Mouse (Mus musculus) layer of hippocampus, adult 18-20 months (tissue): ENCODE data around the gene Olfr867. TPM values are rescaled to one million over a fixed set of nuclear protein-coding genes. Genes with fewer than 3 reads are reported as not detected.

ENCODE experiments used
- DNase-seq, 2 experiments: peaks; one replicate each; pipeline ENCODE4 v3.0.0; 2022; ENCODE audit warnings: low spot score in 2 of 2
- long read RNA-seq: library from polyadenylated mRNA; stranded (forward); transcript quantifications from one replicate; pipeline ENCODE4 v2.0.0, GENCODE M21; 2021
- microRNA-seq, 2 experiments: library from miRNA; unstranded; fragments of <30 nt; microRNA quantifications; one replicate each; pipeline ENCODE4 v1.2.0; 2021
- total RNA-seq, 2 experiments: library from RNA; stranded (reverse); gene quantifications; 2 replicates each; pipeline ENCODE4 v1.2.3; 2021

Olfr867 gene
- total RNA-seq = not detected
- long read RNA-seq = 0 reads

GRCm38 (mm10) chr9:20057462-20057861 is at the start of gene Olfr867:
TSS of gene Olfr867 (minus strand) at chr9:20057562.
- DNase-seq = no peak

GRCm38 (mm10) chr9:20098326-20098725 is 41.0 kb upstream of the Olfr867 start, which contains the start of gene Olfr868:
TSS of gene Olfr868 (plus strand) at chr9:20098626.
- DNase-seq = no peak

- DNase-seq = no peak
Observed at GRCm38 (mm10) chr9:20073523-20074177, 16.3 kb upstream of the Olfr867 start.

- no peak for DNase-seq
Observed at GRCm38 (mm10) chr9:20071291-20071690, 13.9 kb upstream of the Olfr867 start.

GRCm38 (mm10) chr9:20070236-20070635 is 12.9 kb upstream of the Olfr867 start:
- no peak for DNase-seq

- DNase-seq = no peak
Observed at GRCm38 (mm10) chr9:20047964-20048363, 9.4 kb downstream of the Olfr867 start.

- no peak for DNase-seq
Observed at GRCm38 (mm10) chr9:20027935-20028334, 29.4 kb downstream of the Olfr867 start, which contains the start of gene Olfr866. TSS of gene Olfr866 (minus strand) at chr9:20028035.

Small RNA genes lying within 50 kb of the gene (microRNA-seq; reads per million reads assigned to microRNA genes)
- gene Gm26231 (0 reads per million in 2 experiments), gene Gm44395 (0 reads per million in 2 experiments)

Other genes with a start within 250 kb of the Olfr867 start
- gene Olfr860, start 207.8 kb downstream of the Olfr867 start, total RNA-seq = not detected
- gene Olfr862, start 169.6 kb downstream of the Olfr867 start, total RNA-seq = not detected
- gene Olfr77, start 140.7 kb downstream of the Olfr867 start, total RNA-seq = not detected
- not detected for gene Olfr866, start 29.5 kb downstream of the Olfr867 start, total RNA-seq
- not detected for gene Olfr868, start 41.1 kb upstream of the Olfr867 start, total RNA-seq
- not detected for gene Olfr869, start 71.4 kb upstream of the Olfr867 start, total RNA-seq
- gene Olfr870, start 116.5 kb upstream of the Olfr867 start, total RNA-seq = not detected
- gene Olfr871, start 154.6 kb upstream of the Olfr867 start, total RNA-seq = not detected
- not detected for gene Olfr872, start 179.6 kb upstream of the Olfr867 start, total RNA-seq
- not detected for gene Olfr39, start 224.8 kb upstream of the Olfr867 start, total RNA-seq
- gene Olfr873, start 241.0 kb upstream of the Olfr867 start, total RNA-seq = not detected